Mouse (Mus musculus) lung, postnatal 36 days (tissue): ENCODE results near the gene Cdk12.

Source experiments
- DNase-seq: peaks from one replicate; pipeline ENCODE4 v3.0.0; 2022; ENCODE audit warnings: mixed read lengths

Cdk12 gene

DNA sequence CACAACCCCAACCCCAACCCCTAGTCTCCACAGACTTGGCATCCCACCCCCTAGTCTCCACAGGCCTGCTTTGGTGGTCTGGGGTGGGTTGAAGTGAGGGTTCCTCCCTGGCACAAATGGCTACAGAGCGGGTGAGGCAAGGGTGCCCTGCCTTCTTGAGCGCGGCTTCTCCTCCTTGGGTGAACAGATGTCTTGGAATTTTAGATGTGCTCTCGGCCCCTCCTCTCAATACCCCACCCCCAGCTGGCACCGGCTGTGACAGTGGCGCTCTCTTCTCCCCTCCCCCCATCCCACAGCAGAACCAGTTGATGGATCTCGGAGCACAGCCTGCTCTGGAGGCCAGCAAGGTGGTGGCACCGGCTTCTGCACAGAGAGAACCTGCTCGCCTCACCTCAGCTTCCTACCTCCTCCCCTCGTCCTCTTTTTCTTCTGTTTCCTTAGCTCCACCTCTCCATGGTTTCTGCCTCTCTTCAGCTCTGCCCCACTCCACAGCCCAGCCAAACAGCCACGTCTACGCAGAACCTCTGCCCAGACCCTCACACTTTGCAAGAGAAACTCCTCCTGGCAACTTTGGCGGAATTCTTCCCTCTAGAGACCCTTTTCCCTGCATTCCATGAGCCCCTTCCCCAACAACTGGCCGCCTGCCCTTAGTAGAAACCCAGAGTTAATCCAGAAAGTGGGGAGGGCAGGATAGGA lies 115.7 kb downstream of the Cdk12 start:
- no peak for DNase-seq

- no peak for DNase-seq
These were observed 116.3 kb downstream of the Cdk12 start for GRCm38 (mm10) chr11:98319120-98319519.

GRCm38 (mm10) chr11:98319544-98319943 lies 116.7 kb downstream of the Cdk12 start:
- DNase-seq: no peak

DNA sequence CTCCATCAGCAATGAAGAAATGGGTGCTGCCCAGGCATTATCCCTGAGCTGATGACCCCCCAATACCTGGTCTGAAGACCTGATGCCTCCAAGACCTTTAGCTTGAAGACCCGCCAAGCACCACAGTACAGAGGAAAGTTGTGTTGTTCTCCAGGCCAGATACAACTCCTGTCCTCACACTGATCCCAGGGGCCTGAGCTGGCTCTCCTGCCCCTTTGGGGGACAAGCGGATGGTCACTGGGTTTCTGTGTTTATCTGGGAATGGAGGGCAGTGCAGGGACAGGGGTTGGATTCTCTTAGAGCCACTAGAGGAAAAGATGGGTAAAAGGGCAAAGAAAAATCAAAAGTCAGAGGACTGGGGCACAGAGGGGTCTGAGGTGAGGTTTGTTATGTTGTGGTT lies 117.1 kb downstream of the Cdk12 start:
- DNase-seq: no peak

- DNase-seq: no peak
These were observed 117.5 kb downstream of the Cdk12 start for GRCm38 (mm10) chr11:98320381-98320780.

DNA sequence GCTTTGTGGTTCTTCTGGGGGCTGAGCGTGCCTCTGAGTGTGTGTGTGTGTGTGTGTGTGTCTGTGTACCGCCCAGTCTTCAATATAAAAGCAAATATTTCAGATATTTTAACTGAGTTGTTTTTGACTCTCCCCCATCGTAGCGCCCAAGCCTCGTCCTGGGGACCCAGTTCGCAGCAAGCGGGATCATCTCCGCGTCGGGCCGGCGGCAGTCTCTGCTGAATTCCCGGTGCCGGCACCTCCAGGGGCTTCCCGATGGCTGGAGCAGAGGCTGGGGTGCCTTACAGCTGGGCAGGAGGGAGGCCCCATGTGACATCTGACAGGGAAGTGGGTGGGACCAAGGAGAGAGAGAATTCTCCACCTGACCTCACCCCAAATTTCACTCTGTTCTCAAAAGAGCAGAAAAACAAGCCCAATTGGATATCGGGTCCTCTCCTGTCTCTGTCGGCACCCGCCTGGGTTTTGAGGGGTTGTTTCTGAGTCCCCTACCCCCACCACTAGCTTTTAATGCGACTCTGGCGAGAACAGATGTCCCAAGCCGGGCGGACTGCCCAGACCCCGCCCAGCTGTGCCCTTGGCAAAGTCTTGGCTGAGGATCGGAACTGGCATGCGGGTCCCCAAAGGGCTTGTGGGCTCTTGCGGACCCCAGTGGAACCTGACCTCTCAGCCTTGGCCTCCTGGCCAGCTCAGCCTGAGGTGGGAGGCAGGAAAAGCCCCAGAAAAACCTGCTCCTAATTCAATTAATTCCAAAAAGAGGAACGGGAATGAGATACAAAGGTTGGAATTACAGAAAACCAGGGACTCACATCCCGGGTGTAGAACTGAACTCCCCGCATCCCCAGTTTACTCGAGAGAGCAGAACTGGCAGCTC lies 118.2 kb downstream of the Cdk12 start:
- no peak for DNase-seq

- no peak for DNase-seq
These were observed 118.8 kb downstream of the Cdk12 start for GRCm38 (mm10) chr11:98321677-98322003.

DNA sequence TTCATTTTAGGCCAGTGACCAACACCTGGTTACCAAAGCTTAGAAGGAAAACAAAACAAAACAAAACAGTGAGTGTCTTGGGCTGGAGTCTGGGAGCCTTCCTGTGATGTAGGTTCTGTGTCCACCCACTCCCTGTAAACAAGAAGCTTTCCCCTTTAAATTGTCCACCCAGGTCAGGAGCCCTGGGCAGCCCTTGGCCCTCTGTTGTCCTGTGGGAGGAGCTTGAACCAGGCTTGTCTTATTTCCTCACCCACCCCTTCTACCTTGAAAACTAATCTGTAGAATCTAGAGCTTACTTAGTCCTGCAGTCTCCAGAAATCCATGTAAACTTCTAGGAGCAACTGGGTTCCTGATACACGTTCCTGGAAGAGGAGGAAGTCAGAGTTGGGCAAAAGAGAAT lies 119.3 kb downstream of the Cdk12 start:
- no peak for DNase-seq

DNA sequence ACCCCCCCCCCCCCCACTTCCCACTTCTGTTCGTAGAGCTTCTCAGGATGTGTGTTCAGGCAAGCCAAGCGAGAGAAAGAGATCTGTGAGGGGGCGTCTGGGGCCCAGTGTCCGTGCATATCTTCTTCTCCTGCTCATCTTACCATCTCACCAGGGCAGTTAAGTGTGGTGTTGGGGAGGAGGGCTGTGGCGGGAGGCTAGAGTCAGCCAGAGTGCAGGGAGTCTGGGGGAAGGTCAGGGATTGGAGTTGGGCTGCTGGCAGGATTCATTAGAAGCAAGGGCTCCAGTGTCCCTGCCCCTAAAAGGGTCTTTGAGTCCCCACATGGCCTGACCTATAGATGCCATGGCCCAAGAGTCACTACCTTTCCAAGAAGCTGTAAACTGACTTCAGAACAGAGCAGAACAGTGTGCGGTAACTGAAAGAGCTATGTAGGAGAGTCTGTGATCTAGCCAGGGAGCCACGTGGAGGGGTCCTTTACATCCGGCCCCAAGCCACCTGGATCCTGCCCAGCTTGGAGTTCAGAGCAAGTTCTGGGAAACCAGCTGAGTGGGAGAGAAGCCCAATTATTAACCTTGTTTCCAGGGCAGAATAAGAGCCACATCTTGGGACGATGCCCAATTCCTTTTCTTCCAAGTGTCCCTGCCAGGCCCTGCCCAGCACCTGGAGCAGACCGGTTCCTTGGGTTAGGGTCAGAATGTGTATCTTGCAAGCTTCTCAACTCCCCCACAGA lies 120.4 kb downstream of the Cdk12 start:
- DNase-seq: no peak

GRCm38 (mm10) chr11:98323933-98324332 lies 121.1 kb downstream of the Cdk12 start:
- peak; percentile 43 for DNase-seq

DNA sequence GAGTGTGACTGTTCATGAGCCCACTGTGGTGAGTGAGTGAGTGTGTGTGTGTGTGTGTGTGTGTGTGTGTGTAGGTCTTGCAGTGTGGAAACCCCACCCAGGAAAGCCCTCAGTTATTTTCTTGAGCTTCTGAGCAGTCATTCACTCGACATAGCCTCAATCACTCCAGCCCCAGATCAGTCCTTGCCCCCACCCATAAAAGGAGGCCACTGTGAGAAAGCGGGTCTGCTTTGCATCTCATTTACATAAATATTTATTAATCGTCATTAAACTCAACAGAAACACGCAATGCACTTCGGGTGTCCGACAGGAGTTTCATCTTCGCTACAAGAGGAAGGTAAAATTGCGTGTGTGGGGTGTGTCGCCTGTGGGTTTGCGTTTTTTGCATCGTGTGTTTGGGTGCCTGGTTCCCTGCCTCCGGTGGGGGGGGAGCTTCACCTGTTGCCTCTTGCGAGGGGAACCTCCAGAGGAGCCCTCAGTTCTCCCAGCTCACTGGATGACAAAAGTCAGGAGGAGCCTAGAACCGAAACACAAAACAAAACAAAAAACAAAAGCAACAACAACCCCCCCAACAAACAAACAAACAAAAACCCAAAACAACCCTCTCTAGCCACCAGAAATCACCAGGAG lies 122.4 kb downstream of the Cdk12 start:
- no peak for DNase-seq

- DNase-seq: no peak
These were observed 123.0 kb downstream of the Cdk12 start for GRCm38 (mm10) chr11:98325821-98326218.

- DNase-seq: no peak
These were observed 123.9 kb downstream of the Cdk12 start for GRCm38 (mm10) chr11:98326741-98327135.

GRCm38 (mm10) chr11:98327136-98328030 lies 124.5 kb downstream of the Cdk12 start:
- DNase-seq: no peak

- no peak for DNase-seq
These were observed 125.1 kb downstream of the Cdk12 start for GRCm38 (mm10) chr11:98328031-98328370.
